Mouse (Mus musculus): ENCODE results near the gene Nfe2. TPM values are rescaled to one million over a fixed set of nuclear protein-coding genes. Genes with fewer than 3 reads are reported as not detected.

Gene Nfe2
- polyA plus RNA-seq, 1 experiment from 2014 or later = 3.5 TPM

DNA sequence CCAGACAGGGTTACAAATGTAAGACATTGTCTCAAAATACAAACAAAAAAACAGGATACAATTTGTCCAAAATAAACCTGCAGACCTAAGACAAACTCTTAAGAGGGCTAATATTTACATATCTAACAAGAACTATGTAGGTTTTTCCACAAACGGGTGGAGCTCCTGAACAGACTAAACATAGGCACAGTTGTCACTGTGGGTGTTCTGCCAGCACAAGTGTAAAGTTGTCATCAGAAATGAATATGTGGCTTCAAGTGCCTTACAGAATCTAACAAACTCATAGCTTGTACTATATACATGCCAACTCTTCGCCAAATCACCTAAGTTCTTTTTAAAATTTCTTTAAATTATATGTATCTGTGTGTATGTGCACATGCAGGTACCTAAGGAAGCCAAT is 25.1 kb downstream of the Nfe2 start:
- Histone ChIP-seq H3K36me3 (ENCODE audit: inconsistent target) (no peaks in the 10 kb centered on the region), H3K27ac (no peak overlapping the region), H3K4me3 (ENCODE audit: inconsistent target) (no peak overlapping the region), H3K79me2 (ENCODE audit: inconsistent target) (peaks cover 100% of the 10 kb centered on the region)
- WGBS (ENCODE audit: missing documents) = 100% methylated on average over 1 of the region's 2 CpGs

- Histone ChIP-seq H3K36me3 (ENCODE audit: inconsistent target) (no peaks in the 10 kb centered on the region), H3K4me3 (ENCODE audit: inconsistent target) (no peak overlapping the region), H3K27ac (no peak overlapping the region), H3K79me2 (ENCODE audit: inconsistent target) (peaks cover 100% of the 10 kb centered on the region)
- WGBS (ENCODE audit: missing documents) = 93% methylated on average over 2 of the region's 2 CpGs
These were observed 29.3 kb downstream of the Nfe2 start for GRCm38 (mm10) chr15:103228904-103229303.

- peaks cover 100% of the 10 kb centered on the region for H3K79me2 ChIP-seq (ENCODE audit: inconsistent target)
- no peak overlapping the region for H3K27ac ChIP-seq
- WGBS (ENCODE audit: missing documents) = 95% methylated on average over 2 of the region's 2 CpGs
- H3K36me3 ChIP-seq (ENCODE audit: inconsistent target) = no peaks in the 10 kb centered on the region
- no peak overlapping the region for H3K4me3 ChIP-seq (ENCODE audit: inconsistent target)
These were observed 30.6 kb downstream of the Nfe2 start for GRCm38 (mm10) chr15:103227572-103227971.

- Histone ChIP-seq H3K4me3 (ENCODE audit: inconsistent target) (no peak overlapping the region), H3K79me2 (ENCODE audit: inconsistent target) (peaks cover 100% of the 10 kb centered on the region), H3K36me3 (ENCODE audit: inconsistent target) (no peaks in the 10 kb centered on the region), H3K27ac (no peak overlapping the region)
- 86% methylated on average over 3 of the region's 3 CpGs for WGBS (ENCODE audit: missing documents)
These were observed 31.2 kb downstream of the Nfe2 start for GRCm38 (mm10) chr15:103227022-103227421.

- Histone ChIP-seq H3K79me2 (ENCODE audit: inconsistent target) (peaks cover 100% of the 10 kb centered on the region), H3K27ac (no peak overlapping the region), H3K36me3 (ENCODE audit: inconsistent target) (no peaks in the 10 kb centered on the region), H3K4me3 (ENCODE audit: inconsistent target) (no peak overlapping the region)
- WGBS (ENCODE audit: missing documents) = 96% methylated on average over 2 of the region's 2 CpGs
These were observed 34.0 kb downstream of the Nfe2 start for GRCm38 (mm10) chr15:103224161-103224560.

DNA sequence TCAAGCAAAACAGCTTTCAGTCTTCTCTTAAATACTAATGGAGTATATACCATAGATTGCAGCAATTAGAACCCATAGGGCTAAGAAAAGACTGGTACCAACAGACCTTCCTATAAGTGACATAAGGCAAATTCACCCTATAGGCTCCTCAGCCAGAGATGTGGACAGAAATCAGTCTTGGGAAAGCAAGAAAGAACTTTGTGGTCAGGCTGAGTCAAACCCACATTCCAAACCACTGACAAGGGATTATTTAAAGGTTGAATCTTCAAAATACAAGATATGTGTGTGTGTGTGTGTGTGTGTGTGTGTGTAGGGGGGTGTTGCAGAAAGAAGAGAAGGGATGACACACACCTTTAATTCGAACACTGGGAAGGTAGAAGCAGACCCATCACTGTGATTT is 36.8 kb downstream of the Nfe2 start:
- WGBS (ENCODE audit: missing documents) = no CpG with 5 or more reads among the region's 1 CpGs
- Histone ChIP-seq H3K36me3 (ENCODE audit: inconsistent target) (no peaks in the 10 kb centered on the region), H3K27ac (no peak overlapping the region), H3K79me2 (ENCODE audit: inconsistent target) (peaks cover 100% of the 10 kb centered on the region), H3K4me3 (ENCODE audit: inconsistent target) (no peak overlapping the region)

- Histone ChIP-seq H3K27ac (no peak overlapping the region), H3K36me3 (ENCODE audit: inconsistent target) (no peaks in the 10 kb centered on the region), H3K4me3 (ENCODE audit: inconsistent target) (no peak overlapping the region), H3K79me2 (ENCODE audit: inconsistent target) (peaks cover 100% of the 10 kb centered on the region)
- WGBS (ENCODE audit: missing documents) = 63% methylated on average over 3 of the region's 3 CpGs
These were observed 37.4 kb downstream of the Nfe2 start for GRCm38 (mm10) chr15:103220785-103221184.

DNA sequence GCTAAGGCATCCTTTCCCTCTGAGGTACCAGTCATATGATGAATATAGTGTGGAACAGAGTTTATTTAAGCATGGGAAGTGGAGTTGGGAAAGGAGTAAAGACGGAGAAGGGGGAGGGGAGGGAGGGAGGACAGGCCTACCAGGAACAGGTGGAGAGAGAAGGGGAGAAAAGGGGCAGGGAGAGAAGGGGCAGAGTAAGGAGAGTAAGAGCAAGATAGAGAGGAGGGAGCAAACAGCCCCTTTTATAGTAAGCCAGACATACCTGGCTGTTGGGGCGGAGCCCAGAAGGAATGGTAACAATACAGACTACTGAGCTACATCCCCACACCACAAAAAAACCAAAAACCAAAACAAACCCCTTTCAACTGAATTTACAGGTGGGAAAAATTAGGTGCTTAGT is 42.2 kb downstream of the Nfe2 start:
- H3K36me3 ChIP-seq (ENCODE audit: inconsistent target) = 0 out of 2 replicates have a peak, but pooled peaks cover 8% of the 10 kb centered on the region
- no peak overlapping the region for H3K27ac ChIP-seq
- WGBS (ENCODE audit: missing documents) = 95% methylated on average over 2 of the region's 2 CpGs
- no peak overlapping the region for H3K4me3 ChIP-seq (ENCODE audit: inconsistent target)
- peaks cover 73% of the 10 kb centered on the region for H3K79me2 ChIP-seq (ENCODE audit: inconsistent target)

DNA sequence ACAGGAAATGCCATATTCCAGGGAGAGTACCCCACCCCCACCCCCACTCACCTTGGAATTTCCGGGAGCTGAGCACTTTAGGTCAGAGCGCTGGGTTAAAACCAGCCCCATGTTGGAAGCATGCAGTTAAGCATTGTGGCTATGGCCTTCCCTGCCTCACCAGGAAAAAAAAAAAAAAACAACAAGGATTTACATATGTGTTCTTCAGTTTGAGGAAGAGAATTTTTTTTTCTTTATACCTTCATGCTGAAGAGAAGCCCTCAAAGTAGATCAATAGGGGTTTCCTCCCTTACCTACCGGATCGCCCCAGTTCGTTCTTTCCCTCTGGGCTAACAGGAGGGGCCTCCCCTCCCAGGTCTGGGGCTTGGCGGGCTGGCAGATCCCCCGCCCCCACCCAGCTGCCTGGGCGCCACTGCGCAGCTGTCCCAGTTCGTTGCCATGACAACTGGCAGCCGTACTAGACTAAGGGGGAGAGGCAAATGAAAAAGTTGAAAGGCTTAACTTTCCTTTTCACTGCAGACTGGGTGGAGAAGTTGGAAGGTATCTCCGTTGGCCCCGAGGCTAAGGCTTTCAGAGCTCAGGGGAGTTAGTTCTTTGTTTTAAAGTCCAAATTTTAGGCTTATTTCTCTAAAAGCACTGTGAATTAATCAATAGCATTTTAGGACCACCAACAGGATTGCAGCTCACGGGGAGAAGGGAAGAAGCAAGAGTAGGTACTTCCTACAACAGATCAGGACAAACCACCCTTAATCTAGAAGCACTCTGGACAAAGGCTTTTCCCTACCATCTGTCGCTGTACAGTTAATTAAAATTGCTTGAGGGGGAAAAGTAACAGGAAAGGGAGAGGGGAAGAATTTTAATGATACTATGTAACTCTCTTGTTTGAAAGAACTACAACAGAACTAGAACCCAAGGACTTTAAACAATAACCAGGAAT is 43.0 kb downstream of the Nfe2 start:
- peaks cover 65% of the 10 kb centered on the region for H3K79me2 ChIP-seq (ENCODE audit: inconsistent target)
- peak overlapping the region; percentile 4; the same call in 1 of the 2 replicates for H3K4me3 ChIP-seq (ENCODE audit: inconsistent target)
- H3K27ac ChIP-seq = no peak overlapping the region
- 23% methylated on average over 13 of the region's 15 CpGs for WGBS (ENCODE audit: missing documents)
- 0 out of 2 replicates have a peak, but pooled peaks cover 8% of the 10 kb centered on the region for H3K36me3 ChIP-seq (ENCODE audit: inconsistent target)

GRCm38 (mm10) chr15:103214149-103214548 is 44.1 kb downstream of the Nfe2 start:
- Histone ChIP-seq H3K36me3 (ENCODE audit: inconsistent target) (0 out of 2 replicates have a peak, but pooled peaks cover 8% of the 10 kb centered on the region), H3K27ac (no peak overlapping the region), H3K79me2 (ENCODE audit: inconsistent target) (peaks cover 54% of the 10 kb centered on the region), H3K4me3 (ENCODE audit: inconsistent target) (no peak overlapping the region)
- WGBS (ENCODE audit: missing documents) = 100% methylated on average over 2 of the region's 2 CpGs

- WGBS (ENCODE audit: missing documents) = 68% methylated on average over 2 of the region's 2 CpGs
- H3K4me3 ChIP-seq (ENCODE audit: inconsistent target) = no peak overlapping the region
- peaks cover 4% of the 10 kb centered on the region; the same call in 1 of the 2 replicates for H3K36me3 ChIP-seq (ENCODE audit: inconsistent target)
- peaks cover 6% of the 10 kb centered on the region; the same call in 1 of the 2 replicates for H3K79me2 ChIP-seq (ENCODE audit: inconsistent target)
- no peak overlapping the region for H3K27ac ChIP-seq
These were observed 53.0 kb downstream of the Nfe2 start for GRCm38 (mm10) chr15:103205156-103205555.

DNA sequence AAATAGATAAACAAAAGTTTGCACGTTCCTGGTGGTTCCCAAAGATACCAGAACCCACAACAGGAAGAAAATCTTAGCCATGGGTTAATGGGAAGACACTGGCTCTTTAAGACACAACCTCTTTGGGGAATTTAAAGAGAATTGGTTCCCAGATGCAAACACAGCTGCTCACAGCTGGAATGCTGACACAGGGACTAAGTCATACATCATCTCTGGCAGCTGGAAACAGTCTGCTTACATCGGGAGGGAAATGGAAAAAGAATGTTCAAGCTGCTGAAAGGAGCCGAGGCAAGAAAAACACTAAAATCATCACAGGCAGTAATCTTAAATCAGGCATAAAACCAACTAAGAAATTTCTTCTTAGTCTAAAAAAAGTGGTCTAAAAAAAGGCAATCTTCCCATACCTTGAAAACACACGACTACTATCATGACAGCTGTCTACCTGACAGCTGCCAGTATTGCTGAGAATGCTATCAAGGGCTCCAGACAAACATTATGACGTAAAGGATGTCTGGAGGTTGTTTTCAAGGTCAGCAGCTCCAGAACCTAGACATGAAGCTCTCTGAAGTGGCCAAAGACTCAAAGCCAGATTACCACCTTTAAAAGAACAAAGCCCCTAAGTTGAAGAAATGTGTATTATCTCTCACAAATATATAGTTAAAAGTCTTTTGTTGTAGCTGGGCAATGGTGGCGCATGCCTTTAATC is 56.0 kb downstream of the Nfe2 start:
- 91% methylated on average over 6 of the region's 6 CpGs for WGBS (ENCODE audit: missing documents)
- Histone ChIP-seq H3K79me2 (ENCODE audit: inconsistent target) (peaks cover 6% of the 10 kb centered on the region; the same call in 1 of the 2 replicates), H3K27ac (no peak overlapping the region), H3K4me3 (ENCODE audit: inconsistent target) (no peak overlapping the region), H3K36me3 (ENCODE audit: inconsistent target) (peaks cover 15% of the 10 kb centered on the region; the same call in 1 of the 2 replicates)
